Mouse (Mus musculus) lung, adult 2 months (tissue): ENCODE measurements around the gene Grm7.

Experiments used
- CTCF ChIP-seq: fragments of 200-500 bp; IDR thresholded peaks from 2 replicates; pipeline ENCODE4 v1.5.1; 2011; ENCODE audit warnings: mild to moderate bottlenecking, low read length, control low read depth; ENCODE audit not compliant: insufficient read depth
- POLR2A ChIP-seq: fragments of 200-500 bp; IDR thresholded peaks from 2 replicates; pipeline ENCODE4 v1.6.1; 2011; ENCODE audit warnings: low read depth, mild to moderate bottlenecking, control low read depth, low read length, borderline replicate concordance; ENCODE audit errors: extremely low read depth

- no peak for TF ChIP-seq POLR2A
- no peak for TF ChIP-seq CTCF
These were observed 23.1 kb downstream of the Grm7 start for GRCm38 (mm10) chr6:110668447-110668846.
